Mouse (Mus musculus) liver, postnatal 0 days (tissue): Measurements from ENCODE around the gene Mb. TPM values are rescaled to one million over a fixed set of nuclear protein-coding genes. Genes with fewer than 3 reads are reported as not detected.

Experiments used
- ATAC-seq: fragments of 200-750 bp; cut with Nextera tagmentation; 2 replicates; pipeline ENCODE4 v1.8.0; 2017; ENCODE audit warnings: mild to moderate bottlenecking, moderate library complexity
- DNase-seq: peaks from one replicate; pipeline ENCODE4 v3.0.0-alpha.2; 2016
- H3K27ac ChIP-seq: fragments of 300-500 bp; sonication (generic); 2 replicates; pipeline ENCODE4 v1.5.1; 2014; ENCODE audit warnings: antibody characterized with exemption, moderate library complexity, mild to moderate bottlenecking, low read depth
- H3K27me3 ChIP-seq: fragments of 300-500 bp; sonication (generic); 2 replicates; pipeline ENCODE4 v1.6.1; 2014; ENCODE audit warnings: low read length, control low read depth, mixed read lengths; ENCODE audit not compliant: insufficient read depth
- H3K36me3 ChIP-seq: fragments of 300-500 bp; sonication (generic); replicated peaks from 2 replicates; pipeline ENCODE4 v1.6.1; 2014; ENCODE audit warnings: mild to moderate bottlenecking, control low read depth, low read length, moderate library complexity, mixed read lengths; ENCODE audit not compliant: insufficient read depth
- H3K4me1 ChIP-seq: fragments of 300-500 bp; sonication (generic); 2 replicates; pipeline ENCODE4 v1.6.1; 2014; ENCODE audit warnings: antibody characterized with exemption, mild to moderate bottlenecking, control low read depth; ENCODE audit not compliant: insufficient read depth
- H3K4me2 ChIP-seq: fragments of 300-500 bp; sonication (generic); 2 replicates; pipeline ENCODE4 v1.6.1; 2014; ENCODE audit warnings: low read depth, mild to moderate bottlenecking, low read length, moderate library complexity, mixed read lengths
- H3K4me3 ChIP-seq: fragments of 300-500 bp; sonication (generic); 2 replicates; pipeline ENCODE4 v1.5.1; 2014; ENCODE audit warnings: low read depth, low read length
- H3K9ac ChIP-seq: fragments of 300-500 bp; sonication (generic); replicated peaks from 2 replicates; pipeline ENCODE4 v1.6.1; 2014; ENCODE audit warnings: mild to moderate bottlenecking, moderate library complexity
- H3K9me3 ChIP-seq: fragments of 300-500 bp; sonication (generic); 2 replicates; pipeline ENCODE4 v1.6.1; 2016; ENCODE audit warnings: mild to moderate bottlenecking, control low read depth, low read length, mixed read lengths
- CTCF ChIP-seq: sonication (generic); IDR thresholded peaks from 2 replicates; pipeline ENCODE4 v1.5.1; 2016; ENCODE audit warnings: antibody characterized with exemption, low read depth
- EP300 ChIP-seq: IDR thresholded peaks from 2 replicates; pipeline ENCODE4 v1.6.1; 2016; ENCODE audit warnings: antibody characterized with exemption, low read depth, mild to moderate bottlenecking
- WGBS: fragments of 180-500 bp; shearing (Covaris S2); extraction: QIAGEN DNeasy Blood & Tissue Kit; methylation state at CpG from one replicate; pipeline ENCODE4 v1.1.7; 2014; ENCODE audit not compliant: insufficient replicate concordance; 5-methylcytosine and 5-hydroxymethylcytosine counted together
- polyA plus RNA-seq: library from polyadenylated mRNA; unstranded; fragments of >200 nt; fragmentation: Nextera tagmentation; extraction: Ambion mirVana; gene quantifications from 2 replicates; pipeline ENCODE4 v1.2.1, GENCODE M21; 2015

Gene Mb
- polyA plus RNA-seq, 1 experiment from 2014 or later, result 0.15 TPM

DNA sequence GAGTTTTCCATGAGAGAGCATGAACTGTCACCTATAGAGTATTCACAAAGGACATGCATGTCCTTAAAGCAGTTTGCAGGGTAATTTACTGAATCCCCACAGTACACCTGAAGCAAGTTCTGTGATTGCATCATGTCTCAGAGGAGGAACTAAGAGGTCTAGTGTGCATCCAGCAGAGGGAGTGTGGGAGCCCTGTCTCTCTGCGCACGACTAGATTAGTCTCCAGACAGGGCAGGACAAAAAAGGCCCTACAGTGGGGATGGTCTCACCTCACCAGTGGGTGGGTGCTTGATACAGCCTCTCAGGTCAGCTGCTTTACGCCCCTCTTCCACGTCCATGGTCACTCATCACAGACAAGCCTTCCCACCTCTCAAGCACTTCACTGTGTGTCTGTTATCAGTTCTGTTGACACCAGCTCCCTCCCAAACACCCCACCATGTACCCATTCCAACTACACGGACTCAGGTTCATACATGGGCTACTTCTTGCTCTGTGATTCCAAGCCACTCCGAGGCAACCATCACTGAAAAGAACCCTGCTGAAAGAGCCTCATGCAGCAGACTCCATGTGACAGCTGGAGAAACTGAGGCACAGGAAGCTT is 31.6 kb downstream of the Mb start:
- no peak overlapping the region for H3K27ac ChIP-seq
- WGBS, result 49% methylated on average over 6 of the region's 6 CpGs
- TF ChIP-seq EP300 (no peak), CTCF (peak; percentile 50)
- ATAC-seq, result no peak
- no peak overlapping the region for H3K9ac ChIP-seq
- H3K27me3 ChIP-seq, result no peaks in the 10 kb centered on the region
- no peak overlapping the region for H3K4me2 ChIP-seq
- no peaks in the 10 kb centered on the region for H3K36me3 ChIP-seq
- H3K4me3 ChIP-seq, result no peak overlapping the region
- no peaks in the 10 kb centered on the region for H3K9me3 ChIP-seq
- DNase-seq, result no peak
- H3K4me1 ChIP-seq, result no peaks in the 10 kb centered on the region; the same call in 1 of the 2 replicates

DNA sequence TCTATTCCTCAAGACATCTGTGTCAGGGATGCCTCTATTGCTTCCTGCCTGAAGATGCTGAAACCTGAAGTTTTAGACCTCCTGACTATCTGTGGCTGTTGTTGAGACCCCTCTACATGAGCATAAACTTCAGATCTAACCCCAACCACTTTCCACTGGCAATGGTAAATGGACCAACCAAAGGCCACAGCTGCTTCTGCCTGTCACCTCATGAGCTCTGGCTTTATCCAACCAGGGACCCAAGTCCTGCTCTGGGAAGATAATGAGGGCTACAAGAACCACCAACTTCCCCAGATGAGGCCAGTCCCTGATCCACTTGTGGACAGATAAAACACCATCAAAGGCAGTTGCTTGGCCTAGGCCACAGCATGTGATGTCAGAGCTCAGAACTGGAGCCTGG is 32.6 kb downstream of the Mb start:
- Histone ChIP-seq H3K27ac (no peak overlapping the region), H3K4me2 (no peak overlapping the region), H3K27me3 (no peaks in the 10 kb centered on the region), H3K36me3 (no peaks in the 10 kb centered on the region), H3K9me3 (no peaks in the 10 kb centered on the region), H3K4me3 (no peak overlapping the region), H3K4me1 (no peaks in the 10 kb centered on the region; the same call in 1 of the 2 replicates), H3K9ac (no peak overlapping the region)
- DNase-seq, result no peak
- no peak for TF ChIP-seq CTCF
- ATAC-seq, result no peak

DNA sequence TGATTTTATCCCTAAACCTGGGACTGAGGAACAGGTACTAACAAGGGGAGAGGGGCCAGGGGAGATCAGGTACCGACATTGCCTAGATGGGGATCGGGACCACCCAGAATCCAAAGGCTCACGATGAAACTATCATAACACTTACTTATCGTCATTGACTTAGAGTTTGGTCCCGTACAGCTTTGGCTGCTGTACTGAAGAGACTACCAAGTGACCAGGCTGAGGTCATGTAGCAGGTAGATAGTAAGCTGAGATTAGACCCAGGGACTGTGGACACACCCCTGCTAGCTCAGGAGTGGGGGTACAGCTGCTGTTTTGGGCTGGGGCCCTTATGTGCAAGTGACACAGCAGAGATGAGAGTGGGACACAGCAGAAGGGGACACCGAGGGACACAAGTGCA is 34.0 kb downstream of the Mb start:
- Histone ChIP-seq H3K36me3 (no peaks in the 10 kb centered on the region), H3K4me3 (no peak overlapping the region), H3K9me3 (no peaks in the 10 kb centered on the region), H3K4me1 (no peaks in the 10 kb centered on the region; the same call in 1 of the 2 replicates), H3K27ac (no peak overlapping the region), H3K4me2 (no peak overlapping the region), H3K27me3 (no peaks in the 10 kb centered on the region), H3K9ac (no peak overlapping the region)
- DNase-seq (no peak), ATAC-seq (no peak)
- 82% methylated on average over 6 of the region's 6 CpGs for WGBS
- TF ChIP-seq EP300 (no peak), CTCF (no peak)

DNA sequence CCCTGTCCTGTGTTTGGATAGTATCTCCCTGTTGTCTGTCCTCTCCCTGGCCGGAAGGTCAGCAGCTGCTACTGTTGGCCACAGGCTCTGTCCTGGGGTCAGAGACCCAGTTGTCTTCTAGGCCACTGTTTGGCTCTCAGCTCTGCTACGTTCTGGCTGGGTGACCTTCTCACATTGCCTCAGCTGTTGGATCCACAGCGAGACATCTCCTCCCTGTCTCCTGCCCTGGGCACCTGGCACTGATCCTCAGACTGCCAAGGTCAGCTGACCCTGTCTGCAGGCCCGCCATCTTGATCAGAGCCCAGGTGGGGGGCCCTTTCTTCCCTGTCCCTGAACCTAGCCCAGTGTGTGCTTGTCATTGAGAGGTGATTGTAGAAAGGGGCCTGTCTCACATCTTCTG is 35.5 kb downstream of the Mb start:
- no peak overlapping the region for H3K4me2 ChIP-seq
- 63% methylated on average over 4 of the region's 4 CpGs for WGBS
- no peak overlapping the region for H3K27ac ChIP-seq

DNA sequence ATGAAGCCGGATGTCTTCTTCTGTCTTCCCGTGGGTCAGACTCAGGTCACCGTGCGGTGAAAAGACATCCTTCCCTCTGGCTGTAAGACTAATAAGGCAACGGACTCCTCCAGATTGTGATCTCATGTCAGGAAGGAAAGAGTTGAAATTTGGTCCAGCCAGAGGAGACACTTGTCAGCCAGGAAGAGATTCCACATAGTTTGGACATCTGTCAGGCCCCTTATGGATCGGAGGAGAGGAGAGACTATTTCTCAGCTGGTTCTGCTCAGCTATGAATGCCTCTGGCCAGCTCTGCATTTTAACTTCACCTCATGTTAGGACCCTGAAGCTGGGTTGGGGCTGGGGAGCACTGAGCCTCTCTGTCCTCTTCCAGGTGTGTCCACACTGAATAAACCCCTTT is 36.0 kb downstream of the Mb start:
- Histone ChIP-seq H3K36me3 (no peaks in the 10 kb centered on the region), H3K4me1 (no peaks in the 10 kb centered on the region), H3K9ac (no peak overlapping the region), H3K4me2 (no peak overlapping the region), H3K27ac (no peak overlapping the region), H3K9me3 (no peaks in the 10 kb centered on the region), H3K27me3 (no peaks in the 10 kb centered on the region), H3K4me3 (no peak overlapping the region)
- DNase-seq (no peak), ATAC-seq (no peak)
- 61% methylated on average over 6 of the region's 6 CpGs for WGBS
- no peak for TF ChIP-seq EP300
- no peak for TF ChIP-seq CTCF

More for the DNA sequence above, 35.5 kb downstream of the Mb start:
- DNase-seq, result no peak
- TF ChIP-seq CTCF (no peak), EP300 (no peak)
- no peak overlapping the region for H3K9ac ChIP-seq
- no peaks in the 10 kb centered on the region; the same call in 1 of the 2 replicates for H3K4me1 ChIP-seq
- no peak overlapping the region for H3K4me3 ChIP-seq
- ATAC-seq, result no peak
- H3K9me3 ChIP-seq, result no peaks in the 10 kb centered on the region
- no peaks in the 10 kb centered on the region for H3K27me3 ChIP-seq
- no peaks in the 10 kb centered on the region for H3K36me3 ChIP-seq

DNA sequence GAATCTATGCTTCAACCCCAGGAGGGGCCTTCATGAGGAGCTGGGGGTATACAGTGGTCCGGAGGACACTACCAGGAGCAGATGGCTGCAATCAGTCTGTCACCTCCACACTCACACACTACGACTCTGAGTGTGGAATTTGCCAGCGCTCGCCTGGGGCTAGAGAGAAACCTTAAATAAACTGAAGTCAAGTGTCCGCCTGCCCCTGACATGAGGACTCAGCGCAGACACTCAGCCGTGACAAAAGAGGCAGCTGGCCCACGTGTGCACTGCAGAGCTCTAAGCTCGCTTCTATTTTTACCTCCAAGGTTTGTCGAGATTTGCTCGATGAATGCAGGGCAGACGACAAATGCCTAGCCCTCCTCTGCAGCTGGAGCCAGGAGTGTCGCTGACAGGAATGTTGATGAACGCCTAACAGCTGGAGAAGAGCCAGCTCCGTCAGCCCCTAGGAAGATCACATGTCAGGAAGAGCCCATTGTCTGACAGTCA is 36.7 kb downstream of the Mb start:
- H3K4me3 ChIP-seq, result no peak overlapping the region
- no peaks in the 10 kb centered on the region for H3K4me1 ChIP-seq
- H3K36me3 ChIP-seq, result no peaks in the 10 kb centered on the region
- no peak overlapping the region for H3K27ac ChIP-seq
- H3K27me3 ChIP-seq, result no peaks in the 10 kb centered on the region
- no peak overlapping the region for H3K9ac ChIP-seq
- no peak overlapping the region for H3K4me2 ChIP-seq
- TF ChIP-seq CTCF (no peak), EP300 (no peak)
- no peak for ATAC-seq
- DNase-seq, result no peak
- 39% methylated on average over 15 of the region's 15 CpGs for WGBS
- H3K9me3 ChIP-seq, result no peaks in the 10 kb centered on the region

DNA sequence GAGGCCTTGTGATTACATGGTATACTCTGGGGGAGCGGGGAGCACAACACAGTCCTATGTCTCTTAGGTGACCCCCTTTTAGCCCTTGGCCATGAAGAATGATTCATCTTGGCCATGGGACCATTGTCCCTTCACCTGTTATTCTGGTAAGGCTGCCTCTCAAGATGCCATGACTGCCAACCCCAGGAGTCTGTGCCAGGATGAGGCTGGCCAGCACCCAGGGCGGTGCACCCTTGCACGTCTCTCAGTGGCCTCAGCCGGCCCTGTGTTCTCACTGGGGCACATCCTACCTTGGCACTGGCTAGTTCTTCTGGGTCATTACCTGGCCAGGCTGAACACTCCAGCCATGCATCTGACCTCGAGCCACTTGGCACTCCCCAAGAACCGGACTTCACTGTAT is 41.6 kb downstream of the Mb start:
- no peak for TF ChIP-seq EP300
- TF ChIP-seq CTCF, result no peak
- Histone ChIP-seq H3K27me3 (no peaks in the 10 kb centered on the region), H3K36me3 (no peaks in the 10 kb centered on the region), H3K9ac (no peak overlapping the region), H3K4me1 (no peaks in the 10 kb centered on the region), H3K9me3 (no peaks in the 10 kb centered on the region), H3K4me3 (no peak overlapping the region), H3K4me2 (no peak overlapping the region), H3K27ac (no peak overlapping the region)
- ATAC-seq (no peak), DNase-seq (no peak)
- 76% methylated on average over 6 of the region's 6 CpGs for WGBS
